Mouse (Mus musculus): ENCODE measurements around the gene Prkn. TPM values are rescaled to one million over a fixed set of nuclear protein-coding genes. Genes with fewer than 3 reads are reported as not detected.

Prkn gene
- polyA plus RNA-seq, 1 experiment from 2014 or later = 0.14 TPM

- WGBS = 76% methylated on average over 3 of the region's 3 CpGs
- DNase-seq (ENCODE audit: low spot score) = no peak
Measured at GRCm38 (mm10) chr17:12062861-12063260, 1222.7 kb downstream of the Prkn start.

GRCm38 (mm10) chr17:12063533-12063932 lies 1223.3 kb downstream of the Prkn start:
- 90% methylated on average over 7 of the region's 7 CpGs for WGBS
- Histone ChIP-seq H3K36me3 (ENCODE audit: control insufficient read depth, insufficient read depth, low read length) (no peaks in the 10 kb centered on the region), H3K27me3 (replicated peaks; ENCODE audit: control insufficient read depth, insufficient read depth, low read length) (no peaks in the 10 kb centered on the region), H3K9me3 (ENCODE audit: control insufficient read depth, low read length) (no peaks in the 10 kb centered on the region), H3K4me2 (no peak overlapping the region), H3K9ac (ENCODE audit: low read depth, low read length) (no peak overlapping the region), H3K27ac (ENCODE audit: low read depth, low read length) (no peak overlapping the region), H3K4me3 (ENCODE audit: low read depth, low read length) (no peak overlapping the region), H3K4me1 (replicated peaks; ENCODE audit: control insufficient read depth, insufficient read depth, low read length) (no peaks in the 10 kb centered on the region)
- DNase-seq (ENCODE audit: low spot score) (no peak), ATAC-seq (replicated peaks; ENCODE audit: low FRiP score) (no peak)

More at GRCm38 (mm10) chr17:12062861-12063260, 1222.7 kb downstream of the Prkn start:
- ATAC-seq (replicated peaks; ENCODE audit: low FRiP score) = no peak
- Histone ChIP-seq H3K9me3 (ENCODE audit: control insufficient read depth, low read length) (no peaks in the 10 kb centered on the region), H3K9ac (ENCODE audit: low read depth, low read length) (no peak overlapping the region), H3K4me2 (no peak overlapping the region), H3K4me3 (ENCODE audit: low read depth, low read length) (no peak overlapping the region), H3K27ac (ENCODE audit: low read depth, low read length) (no peak overlapping the region), H3K27me3 (replicated peaks; ENCODE audit: control insufficient read depth, insufficient read depth, low read length) (no peaks in the 10 kb centered on the region), H3K4me1 (replicated peaks; ENCODE audit: control insufficient read depth, insufficient read depth, low read length) (no peaks in the 10 kb centered on the region), H3K36me3 (ENCODE audit: control insufficient read depth, insufficient read depth, low read length) (no peaks in the 10 kb centered on the region)

GRCm38 (mm10) chr17:12066054-12066453 lies 1225.9 kb downstream of the Prkn start:
- no peak for DNase-seq (ENCODE audit: low spot score)
- no peaks in the 10 kb centered on the region for H3K27me3 ChIP-seq (replicated peaks; ENCODE audit: control insufficient read depth, insufficient read depth, low read length)
- H3K9ac ChIP-seq (ENCODE audit: low read depth, low read length) = no peak overlapping the region
- no peak overlapping the region for H3K27ac ChIP-seq (ENCODE audit: low read depth, low read length)
- no peaks in the 10 kb centered on the region for H3K36me3 ChIP-seq (ENCODE audit: control insufficient read depth, insufficient read depth, low read length)
- H3K9me3 ChIP-seq (ENCODE audit: control insufficient read depth, low read length) = no peaks in the 10 kb centered on the region
- H3K4me2 ChIP-seq = no peak overlapping the region
- WGBS = 74% methylated on average over 10 of the region's 10 CpGs
- H3K4me3 ChIP-seq (ENCODE audit: low read depth, low read length) = no peak overlapping the region
- H3K4me1 ChIP-seq (replicated peaks; ENCODE audit: control insufficient read depth, insufficient read depth, low read length) = no peaks in the 10 kb centered on the region
- no peak for ATAC-seq (replicated peaks; ENCODE audit: low FRiP score)

DNA sequence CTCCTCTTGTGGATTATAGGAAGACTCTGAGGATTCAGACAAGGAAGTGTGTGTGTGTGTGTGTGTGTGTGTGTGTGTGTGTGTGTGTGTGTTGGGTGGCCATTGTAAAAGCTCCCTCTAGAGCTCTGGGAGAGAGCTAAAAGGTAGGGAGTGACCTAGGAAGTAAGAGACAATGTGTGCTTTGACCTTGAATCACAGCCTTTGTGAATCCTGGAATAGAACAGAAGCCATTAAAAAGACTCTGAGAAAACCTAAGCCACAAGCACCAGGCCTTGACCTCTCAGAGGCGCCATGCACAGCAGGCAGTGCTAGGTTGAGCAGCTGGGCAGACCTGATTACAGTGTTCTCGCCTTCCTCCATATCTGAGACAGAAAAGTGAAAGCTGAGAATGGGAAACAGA lies 1236.6 kb downstream of the Prkn start:
- ATAC-seq (replicated peaks; ENCODE audit: low FRiP score) (no peak), DNase-seq (ENCODE audit: low spot score) (no peak)
- no peak overlapping the region for H3K9ac ChIP-seq (ENCODE audit: low read depth, low read length)
- no peak overlapping the region for H3K4me2 ChIP-seq
- no peaks in the 10 kb centered on the region for H3K36me3 ChIP-seq (ENCODE audit: control insufficient read depth, insufficient read depth, low read length)
- no peaks in the 10 kb centered on the region for H3K27me3 ChIP-seq (replicated peaks; ENCODE audit: control insufficient read depth, insufficient read depth, low read length)
- H3K27ac ChIP-seq (ENCODE audit: low read depth, low read length) = no peak overlapping the region
- WGBS = 54% methylated on average over 2 of the region's 2 CpGs
- H3K9me3 ChIP-seq (ENCODE audit: control insufficient read depth, low read length) = no peaks in the 10 kb centered on the region
- H3K4me3 ChIP-seq (ENCODE audit: low read depth, low read length) = no peak overlapping the region
- no peaks in the 10 kb centered on the region for H3K4me1 ChIP-seq (replicated peaks; ENCODE audit: control insufficient read depth, insufficient read depth, low read length)

DNA sequence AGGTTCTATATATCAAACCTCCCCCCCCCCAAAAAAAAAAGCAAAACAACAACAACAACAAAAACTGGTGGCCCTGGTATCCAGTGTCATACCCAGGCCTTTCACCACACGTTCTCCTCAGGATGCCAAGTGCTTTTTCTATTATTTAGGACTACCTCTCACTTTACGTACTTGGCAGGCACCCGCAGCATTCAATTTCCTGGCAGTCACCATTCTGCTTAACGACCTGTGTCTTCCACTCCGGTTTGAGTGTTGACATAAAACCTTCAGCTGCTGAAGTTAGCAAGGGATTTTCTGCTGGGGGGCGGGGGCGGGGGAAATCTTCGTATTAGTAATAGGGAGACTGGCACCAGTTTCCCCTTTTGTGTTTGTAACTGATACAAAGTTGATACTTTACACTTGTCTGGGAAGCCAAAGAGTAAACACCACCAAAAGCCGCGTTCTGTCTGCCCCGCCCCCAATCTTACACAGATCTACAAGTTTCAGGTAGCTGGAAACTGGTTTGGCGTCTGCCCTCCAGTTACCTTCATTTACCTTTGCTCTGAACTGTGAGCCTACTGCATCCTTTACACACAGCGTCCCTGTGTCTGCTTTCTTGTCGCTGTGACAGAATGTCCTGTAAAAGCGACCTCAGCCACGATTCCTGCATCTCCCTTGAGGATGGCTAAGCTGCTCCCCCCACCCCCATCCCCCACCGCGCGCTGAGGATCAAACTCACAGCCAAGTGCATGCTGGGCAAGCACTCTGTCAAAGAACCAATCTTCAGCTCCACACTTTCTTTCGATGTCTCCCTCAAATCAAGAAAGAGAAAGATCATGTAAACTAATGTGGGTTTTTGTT lies 1240.7 kb downstream of the Prkn start:
- Histone ChIP-seq H3K9me3 (ENCODE audit: control insufficient read depth, low read length) (no peaks in the 10 kb centered on the region), H3K4me2 (no peak overlapping the region), H3K27ac (ENCODE audit: low read depth, low read length) (no peak overlapping the region), H3K36me3 (ENCODE audit: control insufficient read depth, insufficient read depth, low read length) (no peaks in the 10 kb centered on the region), H3K4me1 (replicated peaks; ENCODE audit: control insufficient read depth, insufficient read depth, low read length) (no peaks in the 10 kb centered on the region), H3K9ac (ENCODE audit: low read depth, low read length) (no peak overlapping the region), H3K27me3 (replicated peaks; ENCODE audit: control insufficient read depth, insufficient read depth, low read length) (no peaks in the 10 kb centered on the region), H3K4me3 (ENCODE audit: low read depth, low read length) (no peak overlapping the region)
- no peak for ATAC-seq (replicated peaks; ENCODE audit: low FRiP score)
- DNase-seq (ENCODE audit: low spot score) = no peak
- WGBS = 43% methylated on average over 20 of the region's 20 CpGs

DNA sequence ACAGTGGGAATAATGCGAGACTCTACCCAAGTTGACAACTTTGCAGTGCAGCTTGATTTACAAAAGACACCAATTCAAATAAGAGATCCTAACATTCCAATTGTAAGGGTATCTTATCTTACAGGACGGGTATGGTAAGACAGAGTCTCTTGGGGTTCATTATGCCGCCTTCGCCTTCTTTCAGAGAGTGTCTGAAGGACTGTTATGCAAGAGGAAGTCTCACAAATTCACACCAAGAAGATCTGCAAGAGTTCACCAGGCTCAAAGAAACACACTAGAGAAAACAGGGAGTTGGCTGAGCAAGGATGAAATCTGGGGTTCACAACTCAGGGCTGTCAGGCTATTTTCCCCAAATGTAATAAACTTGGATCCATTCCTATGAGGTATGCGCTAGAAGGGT lies 1242.0 kb downstream of the Prkn start:
- no peaks in the 10 kb centered on the region for H3K27me3 ChIP-seq (replicated peaks; ENCODE audit: control insufficient read depth, insufficient read depth, low read length)
- WGBS = 79% methylated on average over 5 of the region's 5 CpGs
- DNase-seq (ENCODE audit: low spot score) = no peak
- H3K27ac ChIP-seq (ENCODE audit: low read depth, low read length) = no peak overlapping the region
- no peaks in the 10 kb centered on the region for H3K4me1 ChIP-seq (replicated peaks; ENCODE audit: control insufficient read depth, insufficient read depth, low read length)
- no peaks in the 10 kb centered on the region for H3K9me3 ChIP-seq (ENCODE audit: control insufficient read depth, low read length)
- H3K36me3 ChIP-seq (ENCODE audit: control insufficient read depth, insufficient read depth, low read length) = no peaks in the 10 kb centered on the region
- no peak overlapping the region for H3K9ac ChIP-seq (ENCODE audit: low read depth, low read length)
- no peak for ATAC-seq (replicated peaks; ENCODE audit: low FRiP score)
- no peak overlapping the region for H3K4me2 ChIP-seq
- no peak overlapping the region for H3K4me3 ChIP-seq (ENCODE audit: low read depth, low read length)

- ATAC-seq (replicated peaks; ENCODE audit: low FRiP score) (no peak), DNase-seq (ENCODE audit: low spot score) (no peak)
- Histone ChIP-seq H3K4me2 (no peak overlapping the region), H3K27ac (ENCODE audit: low read depth, low read length) (no peak overlapping the region), H3K4me3 (ENCODE audit: low read depth, low read length) (no peak overlapping the region), H3K36me3 (ENCODE audit: control insufficient read depth, insufficient read depth, low read length) (no peaks in the 10 kb centered on the region), H3K27me3 (replicated peaks; ENCODE audit: control insufficient read depth, insufficient read depth, low read length) (no peaks in the 10 kb centered on the region), H3K9me3 (ENCODE audit: control insufficient read depth, low read length) (no peaks in the 10 kb centered on the region), H3K9ac (ENCODE audit: low read depth, low read length) (no peak overlapping the region), H3K4me1 (replicated peaks; ENCODE audit: control insufficient read depth, insufficient read depth, low read length) (no peaks in the 10 kb centered on the region)
- 64% methylated on average over 5 of the region's 5 CpGs for WGBS
Measured at GRCm38 (mm10) chr17:12090261-12090927, 1250.2 kb downstream of the Prkn start.

- no peak for ATAC-seq (replicated peaks; ENCODE audit: low FRiP score)
Measured at GRCm38 (mm10) chr17:12092901-12093564, 1252.8 kb downstream of the Prkn start.

More at GRCm38 (mm10) chr17:12092901-12093564, 1252.8 kb downstream of the Prkn start:
- Histone ChIP-seq H3K4me2 (no peak overlapping the region), H3K36me3 (ENCODE audit: control insufficient read depth, insufficient read depth, low read length) (no peaks in the 10 kb centered on the region), H3K9me3 (ENCODE audit: control insufficient read depth, low read length) (no peaks in the 10 kb centered on the region), H3K27me3 (replicated peaks; ENCODE audit: control insufficient read depth, insufficient read depth, low read length) (no peaks in the 10 kb centered on the region), H3K4me3 (ENCODE audit: low read depth, low read length) (no peak overlapping the region), H3K27ac (ENCODE audit: low read depth, low read length) (no peak overlapping the region), H3K9ac (ENCODE audit: low read depth, low read length) (no peak overlapping the region), H3K4me1 (replicated peaks; ENCODE audit: control insufficient read depth, insufficient read depth, low read length) (no peaks in the 10 kb centered on the region)
- DNase-seq (ENCODE audit: low spot score) = no peak
- WGBS = 80% methylated on average over 6 of the region's 6 CpGs
